Mouse (Mus musculus): ENCODE measurements at regions not wholly inside any gene's neighbourhood (a gene's known extent, or its start where the extent isn't known, plus 50 kb on each side); places are given as distances from the start of the nearest gene placed in this dataset.
"Not testable (repeated sequence)": the region's sequence is repeated elsewhere in the genome, so short reads cannot be mapped to it uniquely, and the experiment has no call there.

DNA sequence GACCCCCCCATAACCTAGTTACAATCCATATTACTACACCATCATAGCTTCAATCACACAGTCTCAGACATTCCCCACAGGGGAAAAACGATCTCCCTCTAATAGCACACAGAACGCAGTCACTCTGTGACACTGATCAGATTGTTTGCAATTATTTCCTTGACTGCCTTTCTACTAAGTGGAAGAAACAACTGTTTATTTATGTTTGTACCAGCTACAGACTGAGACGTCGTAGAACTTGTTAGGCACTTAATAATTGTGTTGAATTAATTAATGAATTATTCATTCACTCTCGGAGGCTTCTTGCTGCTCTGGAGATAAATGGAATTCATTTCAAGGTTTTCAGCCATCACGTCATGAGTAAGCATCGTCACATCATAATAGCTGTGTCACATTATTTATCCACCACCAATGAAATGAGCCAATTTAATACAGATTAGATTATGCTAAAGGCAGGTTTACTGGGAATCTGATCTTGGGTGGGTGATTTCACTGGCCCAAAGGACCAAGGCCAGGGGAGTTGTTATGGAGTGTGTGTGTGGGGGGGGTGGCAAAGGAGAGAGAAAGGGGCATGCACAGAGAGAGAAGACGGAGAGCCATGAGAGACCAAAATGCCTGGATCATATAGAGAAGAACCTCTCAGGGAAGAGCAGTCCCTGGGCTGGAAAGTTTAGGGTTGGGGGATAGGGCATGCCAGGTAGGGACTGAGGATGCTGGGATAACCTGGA is 355.7 kb upstream of the Zwint start:
- Histone ChIP-seq H3K4me1 (ENCODE audit: insufficient read depth) (no peaks in the 10 kb centered on the region), H3K9ac (no peak overlapping the region), H3K27me3 (ENCODE audit: insufficient read depth, low read length) (no peaks in the 10 kb centered on the region), H3K36me3 (ENCODE audit: insufficient read depth) (no peaks in the 10 kb centered on the region), H3K9me3 (ENCODE audit: low read depth, low read length) (no peaks in the 10 kb centered on the region), H3K27ac (ENCODE audit: low read depth) (no peak overlapping the region), H3K4me3 (ENCODE audit: low read depth, low read length) (no peak overlapping the region), H3K4me2 (no peak overlapping the region)
- ATAC-seq (ENCODE audit: insufficient read depth) = no peak
- no peak for DNase-seq
- TF ChIP-seq CTCF (IDR thresholded peaks at IDR 0.05; ENCODE audit: low read depth) = no peak
- WGBS = 53% methylated on average over 8 of the region's 8 CpGs

DNA sequence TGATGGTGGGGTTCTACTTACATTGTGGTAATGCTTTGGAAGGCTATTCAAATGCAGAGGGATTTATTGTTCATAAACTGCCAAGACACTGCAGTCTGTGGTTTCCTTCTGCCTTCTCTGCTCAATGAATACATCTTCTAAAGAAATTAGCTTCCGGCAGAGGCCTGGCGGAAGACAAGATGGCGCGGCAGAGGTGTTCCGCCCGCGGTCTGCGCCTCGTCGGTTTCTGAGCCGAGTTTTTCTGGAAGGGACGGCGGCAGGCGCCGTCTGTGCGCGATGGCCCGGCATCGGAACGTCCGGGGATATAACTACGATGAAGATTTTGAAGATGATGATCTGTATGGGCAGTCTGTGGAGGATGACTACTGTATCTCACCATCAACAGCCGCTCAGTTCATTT is 345.6 kb upstream of the Zwint start:
- not testable (repeated sequence) for H3K4me3 ChIP-seq (ENCODE audit: low read depth, low read length); H3K4me1 ChIP-seq (ENCODE audit: insufficient read depth); H3K9ac ChIP-seq; H3K36me3 ChIP-seq (ENCODE audit: insufficient read depth); H3K4me2 ChIP-seq; H3K27me3 ChIP-seq (ENCODE audit: insufficient read depth, low read length); H3K9me3 ChIP-seq (ENCODE audit: low read depth, low read length); H3K27ac ChIP-seq (ENCODE audit: low read depth); DNase-seq; ATAC-seq (ENCODE audit: insufficient read depth)
- 95% methylated on average over 23 of the region's 23 CpGs for whole genome bisulfite sequencing

DNA sequence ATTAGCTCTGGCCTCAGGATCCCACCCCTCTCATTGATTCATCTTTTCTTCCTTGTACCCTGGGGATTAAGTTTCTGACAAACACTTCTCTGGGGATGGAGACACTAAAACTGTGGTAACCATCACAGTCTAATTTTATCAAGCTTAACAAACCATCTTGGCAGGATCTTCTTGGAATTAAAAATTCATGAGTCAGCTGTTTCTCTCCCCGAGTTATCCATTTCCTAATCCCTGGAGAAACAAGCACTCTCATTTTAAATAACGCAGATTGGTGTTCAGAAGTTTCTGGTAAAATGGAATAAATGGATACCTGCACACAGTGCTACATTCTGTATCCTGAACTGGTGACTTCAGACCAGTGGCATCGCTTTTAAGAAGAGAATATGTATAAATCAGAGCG is 336.3 kb upstream of the Zwint start:
- Histone ChIP-seq H3K4me1 (ENCODE audit: insufficient read depth) (no peaks in the 10 kb centered on the region), H3K27me3 (ENCODE audit: insufficient read depth, low read length) (no peaks in the 10 kb centered on the region), H3K9ac (no peak overlapping the region), H3K36me3 (ENCODE audit: insufficient read depth) (no peaks in the 10 kb centered on the region), H3K4me3 (ENCODE audit: low read depth, low read length) (no peak overlapping the region), H3K9me3 (ENCODE audit: low read depth, low read length) (no peaks in the 10 kb centered on the region), H3K27ac (ENCODE audit: low read depth) (no peak overlapping the region), H3K4me2 (no peak overlapping the region)
- 78% methylated on average over 4 of the region's 4 CpGs for WGBS
- TF ChIP-seq CTCF (IDR thresholded peaks at IDR 0.05; ENCODE audit: low read depth) = no peak
- no peak for DNase-seq
- ATAC-seq (ENCODE audit: insufficient read depth) = no peak

DNA sequence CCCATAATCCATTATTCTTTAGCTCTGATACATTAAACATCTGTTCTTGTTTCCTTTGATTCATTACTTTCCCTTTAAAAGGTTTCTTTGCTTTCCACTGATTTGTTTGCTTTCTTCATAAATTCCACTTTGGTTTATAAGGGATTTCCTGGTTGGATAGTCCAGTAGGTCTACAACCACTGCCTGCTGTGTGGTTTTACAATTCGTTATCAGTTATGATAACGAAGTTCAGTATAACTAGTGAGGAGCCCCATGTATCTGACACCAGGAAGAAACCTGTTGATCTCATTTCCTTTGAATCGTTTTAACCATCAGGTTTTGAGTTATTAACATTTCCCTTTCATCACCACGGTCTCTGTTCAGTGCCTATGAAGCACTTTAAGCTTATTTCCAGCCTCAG is 334.3 kb upstream of the Zwint start:
- H3K27me3 ChIP-seq (ENCODE audit: insufficient read depth, low read length) = no peaks in the 10 kb centered on the region
- no peak overlapping the region for H3K9ac ChIP-seq
- H3K9me3 ChIP-seq (ENCODE audit: low read depth, low read length) = no peaks in the 10 kb centered on the region
- H3K27ac ChIP-seq (ENCODE audit: low read depth) = no peak overlapping the region
- no peaks in the 10 kb centered on the region for H3K4me1 ChIP-seq (ENCODE audit: insufficient read depth)
- no peak for TF ChIP-seq CTCF (IDR thresholded peaks at IDR 0.05; ENCODE audit: low read depth)
- H3K4me3 ChIP-seq (ENCODE audit: low read depth, low read length) = no peak overlapping the region
- 60% methylated on average over 4 of the region's 4 CpGs for WGBS
- H3K36me3 ChIP-seq (ENCODE audit: insufficient read depth) = no peaks in the 10 kb centered on the region
- no peak overlapping the region for H3K4me2 ChIP-seq
- DNase-seq (no peak), ATAC-seq (ENCODE audit: insufficient read depth) (no peak)

DNA sequence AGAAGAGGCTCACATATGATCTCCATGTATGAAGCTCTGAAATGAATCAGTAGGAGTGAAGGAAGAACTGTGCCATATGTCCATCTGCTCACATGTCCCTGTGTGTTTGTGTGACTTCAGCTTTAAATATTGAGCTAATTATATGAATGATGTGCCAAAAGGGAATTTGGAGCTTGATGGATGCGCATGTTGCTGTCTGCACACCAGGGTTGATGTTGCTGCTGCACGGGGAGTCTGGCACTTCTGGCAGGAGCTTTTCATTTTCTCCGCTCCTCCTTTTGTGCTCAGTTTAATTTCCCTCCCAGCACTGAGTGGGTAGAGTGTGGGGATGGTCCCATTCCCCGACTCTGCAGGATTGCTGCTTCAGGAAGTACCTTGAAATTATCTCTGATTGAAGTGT is 328.0 kb upstream of the Zwint start:
- no peak overlapping the region for H3K4me2 ChIP-seq
- H3K36me3 ChIP-seq (ENCODE audit: insufficient read depth) = no peaks in the 10 kb centered on the region
- ATAC-seq (ENCODE audit: insufficient read depth) = no peak
- no peaks in the 10 kb centered on the region for H3K27me3 ChIP-seq (ENCODE audit: insufficient read depth, low read length)
- no peak overlapping the region for H3K9ac ChIP-seq
- H3K4me3 ChIP-seq (ENCODE audit: low read depth, low read length) = no peak overlapping the region
- TF ChIP-seq CTCF (IDR thresholded peaks at IDR 0.05; ENCODE audit: low read depth) = no peak
- H3K9me3 ChIP-seq (ENCODE audit: low read depth, low read length) = no peaks in the 10 kb centered on the region
- H3K4me1 ChIP-seq (ENCODE audit: insufficient read depth) = no peaks in the 10 kb centered on the region
- 74% methylated on average over 4 of the region's 4 CpGs for WGBS
- no peak overlapping the region for H3K27ac ChIP-seq (ENCODE audit: low read depth)
- DNase-seq = no peak

DNA sequence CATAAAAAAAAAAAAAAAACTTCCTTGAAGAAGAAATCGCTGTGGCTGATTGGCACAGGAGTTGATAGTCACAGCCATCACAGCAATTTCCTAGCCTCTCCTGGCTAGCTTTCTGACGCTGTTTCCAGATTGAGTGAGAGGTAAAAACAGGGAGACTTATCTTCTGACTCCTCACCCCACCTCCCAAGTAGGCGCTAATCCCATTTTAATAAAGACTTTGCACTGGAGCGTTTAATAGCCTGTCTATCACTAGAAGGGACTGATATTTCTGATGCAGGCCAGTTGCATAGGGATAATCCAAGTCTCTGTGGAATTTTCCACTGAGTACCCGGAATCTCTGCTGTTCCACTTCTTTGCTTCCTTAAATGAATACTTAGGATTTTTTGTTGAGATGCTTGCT is 307.4 kb upstream of the Zwint start:
- Histone ChIP-seq H3K36me3 (ENCODE audit: insufficient read depth) (no peaks in the 10 kb centered on the region), H3K9me3 (ENCODE audit: low read depth, low read length) (no peaks in the 10 kb centered on the region), H3K4me3 (ENCODE audit: low read depth, low read length) (no peak overlapping the region), H3K4me2 (no peak overlapping the region), H3K27ac (ENCODE audit: low read depth) (no peak overlapping the region), H3K27me3 (ENCODE audit: insufficient read depth, low read length) (no peaks in the 10 kb centered on the region), H3K4me1 (ENCODE audit: insufficient read depth) (no peaks in the 10 kb centered on the region), H3K9ac (no peak overlapping the region)
- ATAC-seq (ENCODE audit: insufficient read depth) (no peak), DNase-seq (no peak)
- WGBS = 69% methylated on average over 5 of the region's 5 CpGs
- no peak for TF ChIP-seq CTCF (IDR thresholded peaks at IDR 0.05; ENCODE audit: low read depth)

DNA sequence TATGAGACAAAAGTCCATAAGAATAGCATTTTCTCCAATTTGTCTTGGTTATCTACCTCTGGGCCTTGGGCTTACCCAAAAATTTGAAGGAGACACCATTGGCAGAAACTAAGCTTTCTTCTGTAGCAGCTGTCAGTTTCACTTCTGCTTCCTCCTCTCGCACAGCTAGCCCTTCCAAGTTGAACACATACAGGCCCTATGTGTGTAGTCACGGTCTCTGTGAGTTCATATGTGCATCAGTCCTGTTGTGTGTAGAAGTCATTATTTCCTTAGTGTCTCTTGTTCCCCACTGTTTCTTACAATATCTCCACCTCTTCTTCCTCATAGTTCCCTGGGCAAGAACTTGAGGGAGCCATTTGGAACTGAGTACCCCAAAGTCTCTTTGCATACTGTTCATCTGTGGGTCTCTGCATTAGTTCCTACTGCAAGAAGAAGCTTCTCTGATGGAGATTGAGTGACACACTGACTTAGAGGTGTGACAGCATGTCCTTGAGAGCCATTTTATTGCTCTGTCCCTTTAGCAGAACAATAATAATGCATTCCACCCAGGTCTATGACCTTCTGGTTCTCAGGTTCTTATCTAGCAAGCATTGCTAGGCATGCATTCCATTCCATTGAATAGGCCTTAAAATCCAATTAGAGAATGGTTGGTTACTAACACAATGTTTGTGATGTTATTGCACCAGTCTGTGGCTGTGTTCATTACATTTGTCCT is 306.5 kb upstream of the Zwint start:
- Histone ChIP-seq H3K27ac (ENCODE audit: low read depth) (no peak overlapping the region), H3K4me1 (ENCODE audit: insufficient read depth) (no peaks in the 10 kb centered on the region), H3K27me3 (ENCODE audit: insufficient read depth, low read length) (no peaks in the 10 kb centered on the region), H3K36me3 (ENCODE audit: insufficient read depth) (no peaks in the 10 kb centered on the region), H3K4me2 (no peak overlapping the region), H3K9me3 (ENCODE audit: low read depth, low read length) (no peaks in the 10 kb centered on the region; the same call in 1 of the 2 replicates), H3K9ac (no peak overlapping the region), H3K4me3 (ENCODE audit: low read depth, low read length) (no peak overlapping the region)
- no peak for TF ChIP-seq CTCF (IDR thresholded peaks at IDR 0.05; ENCODE audit: low read depth)
- 87% methylated on average over 2 of the region's 2 CpGs for WGBS
- DNase-seq (no peak), ATAC-seq (ENCODE audit: insufficient read depth) (no peak)
